Mouse (Mus musculus) cortical plate, adult 2 months (tissue): ENCODE measurements around the gene Olfr141. TPM values are rescaled to one million over a fixed set of nuclear protein-coding genes. Genes with fewer than 3 reads are reported as not detected.

Experiments used
- H3K27ac ChIP-seq: fragments of 200-500 bp; 2 replicates; pipeline ENCODE4 v1.5.1; 2012; ENCODE audit warnings: low read length, control low read depth, inconsistent platforms; ENCODE audit not compliant: insufficient read depth
- H3K4me1 ChIP-seq: fragments of 200-500 bp; 2 replicates; pipeline ENCODE4 v1.6.1; 2011; ENCODE audit warnings: low read length; ENCODE audit not compliant: control insufficient read depth, insufficient read depth
- H3K4me3 ChIP-seq: fragments of 200-500 bp; 2 replicates; pipeline ENCODE4 v1.5.1; 2011; ENCODE audit warnings: mild to moderate bottlenecking, low read length, control low read depth; ENCODE audit not compliant: insufficient read depth
- CTCF ChIP-seq: fragments of 200-500 bp; IDR thresholded peaks from 2 replicates; pipeline ENCODE4 v1.5.1; 2011; ENCODE audit warnings: mild to moderate bottlenecking, control low read depth, low read length; ENCODE audit not compliant: insufficient read depth; ENCODE audit errors: extremely low read depth
- POLR2A ChIP-seq: fragments of 200-500 bp; IDR thresholded peaks from 2 replicates; pipeline ENCODE4 v1.6.1; 2011; ENCODE audit warnings: mild to moderate bottlenecking, low read length, control low read depth; ENCODE audit not compliant: insufficient read depth; ENCODE audit errors: extremely low read depth
- polyA plus RNA-seq: library from polyadenylated mRNA; depleted of rRNA; stranded (reverse); fragments of >200 nt; gene quantifications from 2 replicates; pipeline ENCODE4 v1.2.3, GENCODE M21; 2012; rRNA removed

Gene Olfr141
- polyA plus RNA-seq: not detected in 2 replicates

DNA sequence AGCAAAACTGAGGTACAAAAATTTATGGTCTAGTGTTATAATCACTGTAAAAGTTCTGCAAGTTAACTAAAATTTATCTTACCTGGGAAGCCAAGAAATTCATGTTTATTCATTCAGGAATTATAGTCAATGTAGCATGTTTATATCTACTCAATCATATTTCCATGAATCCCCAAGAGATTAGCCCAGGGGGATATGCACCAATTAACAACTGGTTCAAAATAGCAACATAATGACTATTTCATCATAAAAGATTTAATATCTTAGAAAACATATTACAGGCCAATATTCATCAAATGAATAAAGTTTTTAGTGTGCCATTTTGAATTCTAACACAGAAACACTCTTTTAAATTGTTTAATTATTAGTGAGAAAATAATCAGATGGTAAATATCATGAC is at the start of gene Olfr141:
Gene Olfr141, minus strand, starts transcription at position 101 of the 400 bp plus-strand sequence.
- Histone ChIP-seq H3K27ac (no peak within 1 kb of the TSS), H3K4me3 (no peak within 1 kb of the TSS), H3K4me1 (no peaks in the 10 kb centered on the region)
- TF ChIP-seq CTCF: no peak
- no peak for TF ChIP-seq POLR2A

DNA sequence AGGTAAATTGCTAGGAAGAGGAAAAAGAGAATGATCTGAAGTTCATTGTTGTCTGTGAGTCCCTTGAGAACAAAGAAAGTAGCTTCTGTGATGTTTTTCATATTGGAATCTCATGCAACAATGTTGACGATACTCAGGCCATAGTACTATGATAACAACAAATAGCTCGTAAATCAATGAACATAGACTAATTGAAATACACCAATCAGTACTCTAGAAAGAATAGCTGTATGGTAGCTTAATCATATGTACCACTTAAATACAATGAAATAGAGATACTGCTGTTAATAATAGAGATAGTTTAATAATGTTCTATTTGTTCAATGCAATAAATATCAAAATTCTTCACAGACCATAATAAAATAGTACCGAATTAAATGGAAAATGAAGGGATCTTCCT is 41.8 kb upstream of the Olfr141 start, which contains the start of gene Olfr1095:
Gene Olfr1095, minus strand, starts transcription at position 101 of the 400 bp plus-strand sequence.
- Histone ChIP-seq H3K4me3 (no peak within 1 kb of the TSS), H3K4me1 (no peaks in the 10 kb centered on the region), H3K27ac (no peak within 1 kb of the TSS)
- TF ChIP-seq POLR2A (no peak), CTCF (no peak)

DNA sequence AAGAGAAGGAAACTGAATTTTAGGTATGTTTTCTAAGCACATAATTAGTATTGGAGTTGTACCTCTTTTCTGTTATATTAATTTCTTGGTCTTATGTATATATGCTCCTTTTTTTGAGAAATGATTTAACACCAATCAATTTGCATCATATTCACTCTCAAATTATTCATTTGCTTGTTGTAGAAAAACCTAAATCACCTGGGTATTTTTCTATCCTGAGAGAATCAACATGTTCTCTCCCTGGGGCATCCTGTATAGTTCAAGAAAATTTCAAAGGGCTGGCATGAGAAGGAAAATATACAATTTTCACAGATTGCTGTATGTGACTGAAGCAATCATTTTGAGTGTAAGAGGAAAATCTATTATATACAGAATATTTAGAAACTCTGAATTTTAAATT is 14.5 kb upstream of the Olfr141 start, which contains the start of gene Olfr1094:
Gene Olfr1094, plus strand, starts transcription at position 301 of the 400 bp plus-strand sequence.
- Histone ChIP-seq H3K27ac (no peak within 1 kb of the TSS), H3K4me1 (no peaks in the 10 kb centered on the region), H3K4me3 (no peak within 1 kb of the TSS)
- TF ChIP-seq POLR2A: no peak
- TF ChIP-seq CTCF: no peak

DNA sequence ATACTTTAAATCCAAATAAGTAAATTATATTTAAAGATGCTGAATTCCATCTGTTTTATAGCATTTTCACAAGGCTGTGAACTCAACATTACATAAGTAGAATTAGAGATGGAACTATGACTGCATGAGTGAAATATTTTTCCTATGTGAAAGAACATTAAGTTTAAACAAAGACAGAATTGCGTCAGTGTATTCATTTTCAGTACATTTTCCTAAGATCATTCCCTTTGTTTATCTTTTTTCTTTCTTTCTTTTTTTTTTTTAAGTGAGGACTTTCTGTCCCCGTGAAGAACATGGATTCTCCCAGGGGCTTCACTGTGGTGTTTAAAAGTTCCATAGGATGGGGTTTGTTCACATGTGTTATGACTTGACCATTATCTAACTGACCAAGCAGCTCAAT is 27.6 kb downstream of the Olfr141 start, which contains the start of gene Olfr1093:
Gene Olfr1093, plus strand, starts transcription at position 301 of the 400 bp plus-strand sequence.
- TF ChIP-seq CTCF: no peak
- TF ChIP-seq POLR2A: no peak
- Histone ChIP-seq H3K4me3 (no peak within 1 kb of the TSS), H3K4me1 (no peaks in the 10 kb centered on the region)

DNA sequence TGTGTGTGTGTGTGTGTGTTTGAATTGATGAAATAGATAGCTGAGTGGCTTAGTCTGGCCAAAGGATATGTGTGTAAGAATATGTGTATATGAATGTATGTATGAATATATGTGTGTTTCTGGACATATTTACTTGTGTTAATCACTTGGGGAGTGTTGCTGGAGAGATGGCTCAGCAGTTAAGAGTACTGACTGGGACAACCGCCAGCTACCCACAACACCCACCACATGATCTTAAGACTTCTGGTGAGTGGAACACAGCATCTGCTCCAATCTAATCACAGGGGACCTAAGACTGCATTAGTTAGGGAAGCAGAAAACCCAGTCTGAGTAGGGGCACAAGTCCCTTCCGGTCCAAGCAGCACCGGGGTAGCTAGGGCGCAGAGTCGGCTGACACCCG is 48.8 kb downstream of the Olfr141 start:
- Histone ChIP-seq H3K27ac (no peak overlapping the region), H3K4me3 (no peak overlapping the region), H3K4me1 (no peaks in the 10 kb centered on the region)
- TF ChIP-seq POLR2A (no peak), CTCF (no peak)

More for the DNA sequence above, 27.6 kb downstream of the Olfr141 start, which contains the start of gene Olfr1093:
- H3K27ac ChIP-seq: no peak within 1 kb of the TSS

DNA sequence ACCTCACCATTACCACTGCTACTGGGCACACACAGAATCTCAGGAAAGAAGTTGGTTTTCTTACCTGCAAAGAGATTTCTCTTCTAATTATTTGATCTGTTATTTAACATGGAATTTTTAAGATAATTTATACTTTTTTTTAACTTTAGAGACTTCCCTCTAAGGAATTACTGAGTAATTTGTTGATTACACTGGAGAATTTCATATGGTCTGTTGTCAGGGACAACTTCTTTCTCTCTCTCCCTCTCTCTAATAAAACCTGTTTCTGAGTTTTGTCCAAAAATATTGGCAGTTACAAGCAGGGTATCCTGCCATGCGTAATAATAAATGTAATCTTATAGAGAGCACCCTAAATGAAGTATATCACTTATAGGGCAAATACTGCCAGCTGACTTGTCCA is 50.9 kb downstream of the Olfr141 start, which contains the start of gene Olfr1090:
Gene Olfr1090, minus strand, starts transcription at position 101 of the 400 bp plus-strand sequence.
- TF ChIP-seq POLR2A (no peak), CTCF (no peak)
- Histone ChIP-seq H3K4me1 (no peaks in the 10 kb centered on the region), H3K27ac (no peak within 1 kb of the TSS), H3K4me3 (no peak within 1 kb of the TSS)

Other genes with a start within 250 kb of the Olfr141 start
- gene Olfr1082, start 211.1 kb downstream of the Olfr141 start, polyA plus RNA-seq: not detected in 2 replicates
- gene Olfr1084, start 170.3 kb downstream of the Olfr141 start, polyA plus RNA-seq: not detected in 2 replicates
- gene Olfr1085, start 148.0 kb downstream of the Olfr141 start, polyA plus RNA-seq: not detected in 2 replicates
- not detected in 2 replicates for gene Olfr1086, start 129.9 kb downstream of the Olfr141 start, polyA plus RNA-seq
- gene Olfr1087, start 111.6 kb downstream of the Olfr141 start, polyA plus RNA-seq: not detected in 2 replicates
- not detected in 2 replicates for gene Olfr1089, start 76.3 kb downstream of the Olfr141 start, polyA plus RNA-seq
- not detected in 2 replicates for gene Olfr1090, start 51.0 kb downstream of the Olfr141 start, polyA plus RNA-seq
- gene Olfr1093, start 27.5 kb downstream of the Olfr141 start, polyA plus RNA-seq: not detected in 2 replicates
- not detected in 2 replicates for gene Olfr1094, start 14.6 kb upstream of the Olfr141 start, polyA plus RNA-seq
- not detected in 2 replicates for gene Olfr1095, start 41.7 kb upstream of the Olfr141 start, polyA plus RNA-seq
- not detected in 2 replicates for gene Gm13723, start 64.8 kb upstream of the Olfr141 start, polyA plus RNA-seq
- not detected in 2 replicates for gene Olfr1097, start 82.2 kb upstream of the Olfr141 start, polyA plus RNA-seq
- gene Olfr1098, start 114.5 kb upstream of the Olfr141 start, polyA plus RNA-seq: not detected in 2 replicates
- gene Olfr1099, start 150.7 kb upstream of the Olfr141 start, polyA plus RNA-seq: not detected in 2 replicates
- not detected in 2 replicates for gene Olfr1100, start 169.9 kb upstream of the Olfr141 start, polyA plus RNA-seq
- not detected in 2 replicates for gene Olfr1101, start 181.2 kb upstream of the Olfr141 start, polyA plus RNA-seq
- gene Olfr1102, start 188.4 kb upstream of the Olfr141 start, polyA plus RNA-seq: not detected in 2 replicates
- gene Olfr1104, start 217.1 kb upstream of the Olfr141 start, polyA plus RNA-seq: not detected in 2 replicates
- gene Olfr1105, start 226.5 kb upstream of the Olfr141 start, polyA plus RNA-seq: not detected in 2 replicates
- not detected in 2 replicates for gene Olfr1106, start 242.3 kb upstream of the Olfr141 start, polyA plus RNA-seq